Mouse (Mus musculus): Measurements from ENCODE around the gene Pabpn1.

DNA sequence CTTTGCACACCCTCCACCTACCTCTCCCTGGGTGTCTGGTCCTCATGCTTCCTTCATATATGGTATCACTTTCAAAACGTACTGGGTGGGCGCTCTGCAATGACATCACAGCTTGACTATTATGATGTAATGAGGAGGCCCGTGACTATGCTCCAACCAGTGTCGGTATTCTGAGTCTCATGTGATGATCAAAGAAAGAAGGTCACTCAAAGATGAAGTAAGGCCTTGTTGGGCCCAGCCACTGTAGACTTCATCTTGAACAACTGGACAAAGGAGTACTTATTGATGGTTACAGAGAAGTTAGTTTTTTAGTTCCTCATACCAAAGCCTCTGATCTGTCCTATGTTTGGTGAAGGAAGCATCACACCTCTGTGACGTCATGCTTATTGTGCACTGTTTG, 21.4 kb upstream of the Pabpn1 start, which contains the start of gene Homez:
- TF ChIP-seq POLR2A (IDR thresholded peaks at IDR 0.05; ENCODE audit: insufficient read depth, low read depth, low read length) (no peak), CTCF (IDR thresholded peaks at IDR 0.05; ENCODE audit: insufficient read depth, low read depth, low read length) (no peak)

Measured in olfactory bulb, adult 2 months (tissue).